15 mouse cellular contexts compared by ENCODE assay signal in the genomic region with DNA sequence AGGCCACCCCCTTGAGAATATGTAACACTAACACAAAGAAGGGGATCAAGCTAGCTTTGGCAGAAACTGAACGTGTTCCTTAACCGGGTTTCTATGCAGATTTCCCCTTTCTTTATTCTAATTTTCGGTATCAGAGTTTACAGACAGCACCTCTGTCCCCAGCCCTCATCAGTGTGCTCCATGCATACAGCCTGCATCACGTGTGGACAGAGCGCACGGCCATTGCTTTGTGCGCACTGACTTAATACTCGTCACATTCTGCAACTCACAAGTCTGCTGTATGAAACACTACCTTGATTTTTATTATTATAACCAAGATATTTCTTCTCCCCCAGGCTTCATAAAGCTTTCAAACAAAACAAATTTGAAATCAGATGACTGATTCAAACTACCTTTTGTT. TPM values are rescaled to one million over a fixed set of nuclear protein-coding genes. Genes with fewer than 3 reads are reported as not detected.
DNase-seq lines count a peak whose midpoint lies in the region; ATAC-seq and TF ChIP-seq lines count a peak whose summit lies in the region.
"Had no signal": no experiment of that assay in that cellular context is flagged by ENCODE, and none has a peak within 500 bp of the region (broad histone marks: within the 10 kb centered on the region; RNA-seq: fewer than 3 reads in every experiment).

No protein-coding gene starts in this region.

- ATAC-seq in embryonic facial prominence, embryonic 13.5 days (ENCODE audit: insufficient number of reproducible peaks, insufficient read depth, low FRiP score, low TSS enrichment, low read depth): no peak
- no peak for ATAC-seq in liver, embryonic 13.5 days (ENCODE audit: low read depth)
- ATAC-seq in hindbrain, embryonic 15.5 days (ENCODE audit: low FRiP score, low read depth): no peak
- ATAC-seq in midbrain, postnatal 0 days (ENCODE audit: low FRiP score): no peak
- ATAC-seq: inflammation-experienced regulatory T-cells, adult 6 months; lung, postnatal 0 days had no signal

- DNase-seq in embryonic facial prominence, embryonic 10.5 days (ENCODE audit: low spot score): no peak
- DNase-seq in liver, embryonic 13.5 days: no peak
- no peak for DNase-seq in liver
- DNase-seq in midbrain, postnatal 0 days (ENCODE audit: low spot score): no peak
- no peak for DNase-seq in adrenal gland, postnatal 36 days
- no peak for DNase-seq in frontal cortex, postnatal 36 days (ENCODE audit: low spot score in 2 of 2)
- DNase-seq: cerebellum, adult 18-20 months; gastrocnemius, postnatal 25 days had no signal

- peak overlapping the region; percentile 16; the same call in 1 of the 2 replicates for H3K4me2 ChIP-seq in embryonic facial prominence, embryonic 13.5 days
- no peak overlapping the region for H3K4me2 ChIP-seq in liver, embryonic 13.5 days
- H3K4me2 ChIP-seq in hindbrain, embryonic 15.5 days: peak overlapping the region; percentile 19
- peak overlapping the region; percentile 15 for H3K4me2 ChIP-seq in midbrain, postnatal 0 days (ENCODE audit: low read depth, low read length, poor library complexity, severe bottlenecking)
- H3K4me2 ChIP-seq: embryonic facial prominence, embryonic 12.5 days; limb, embryonic 15.5 days; neural tube, embryonic 12.5 days had no signal

- H3K4me1 ChIP-seq in embryonic facial prominence, embryonic 13.5 days: peaks cover 56% of the 10 kb centered on the region
- peaks cover 83% of the 10 kb centered on the region for H3K4me1 ChIP-seq in embryonic facial prominence, embryonic 10.5 days
- H3K4me1 ChIP-seq in liver, embryonic 13.5 days (replicated peaks): peaks cover 74% of the 10 kb centered on the region
- peaks cover 42% of the 10 kb centered on the region for H3K4me1 ChIP-seq in hindbrain, embryonic 15.5 days (replicated peaks)
- peaks cover 5% of the 10 kb centered on the region; the same call in 1 of the 2 replicates for H3K4me1 ChIP-seq in midbrain, postnatal 0 days (ENCODE audit: insufficient read depth, low read length)

- H3K27ac ChIP-seq in embryonic facial prominence, embryonic 13.5 days: no peak overlapping the region
- H3K27ac ChIP-seq in embryonic facial prominence, embryonic 10.5 days (replicated peaks): no peak overlapping the region
- peak overlapping the region; percentile 85 for H3K27ac ChIP-seq in liver, embryonic 13.5 days
- 0 out of 2 replicates have a peak overlapping the region, but pooled peaks have one; percentile 14 for H3K27ac ChIP-seq in hindbrain, embryonic 15.5 days (replicated peaks)
- H3K27ac ChIP-seq in midbrain, postnatal 0 days (ENCODE audit: low read depth, low read length): no peak overlapping the region
- H3K27ac ChIP-seq: embryonic facial prominence, embryonic 12.5 days; limb, embryonic 15.5 days; neural tube, embryonic 12.5 days had no signal

- H3K4me3 ChIP-seq in embryonic facial prominence, embryonic 13.5 days: no peak overlapping the region
- H3K4me3 ChIP-seq in embryonic facial prominence, embryonic 10.5 days: no peak overlapping the region
- H3K4me3 ChIP-seq in liver, embryonic 13.5 days (replicated peaks): no peak overlapping the region
- no peak overlapping the region for H3K4me3 ChIP-seq in hindbrain, embryonic 15.5 days
- 0 out of 2 replicates have a peak overlapping the region, but pooled peaks have one; percentile 5 for H3K4me3 ChIP-seq in midbrain, postnatal 0 days (ENCODE audit: low read depth, low read length)
- H3K4me3 ChIP-seq: embryonic facial prominence, embryonic 12.5 days; limb, embryonic 15.5 days; neural tube, embryonic 12.5 days had no signal

- H3K9me3 ChIP-seq in embryonic facial prominence, embryonic 13.5 days: no peaks in the 10 kb centered on the region
- H3K9me3 ChIP-seq in embryonic facial prominence, embryonic 10.5 days: no peaks in the 10 kb centered on the region
- no peaks in the 10 kb centered on the region for H3K9me3 ChIP-seq in liver, embryonic 13.5 days (replicated peaks)
- no peaks in the 10 kb centered on the region for H3K9me3 ChIP-seq in hindbrain, embryonic 15.5 days
- H3K9me3 ChIP-seq in midbrain, postnatal 0 days (ENCODE audit: low read length): no peaks in the 10 kb centered on the region
- H3K9me3 ChIP-seq: embryonic facial prominence, embryonic 12.5 days; limb, embryonic 15.5 days; neural tube, embryonic 12.5 days had no signal

- peak overlapping the region; percentile 27; the same call in 1 of the 2 replicates for H3K9ac ChIP-seq in embryonic facial prominence, embryonic 13.5 days
- no peak overlapping the region for H3K9ac ChIP-seq in liver, embryonic 13.5 days
- no peak overlapping the region for H3K9ac ChIP-seq in hindbrain, embryonic 15.5 days
- H3K9ac ChIP-seq in midbrain, postnatal 0 days (replicated peaks; ENCODE audit: low read length, poor library complexity, severe bottlenecking): no peak overlapping the region
- H3K9ac ChIP-seq: embryonic facial prominence, embryonic 12.5 days; limb, embryonic 15.5 days; neural tube, embryonic 12.5 days had no signal

- WGBS in embryonic facial prominence, embryonic 13.5 days: 53% methylated on average over 8 of the region's 8 CpGs
- WGBS in embryonic facial prominence, embryonic 10.5 days: 60% methylated on average over 8 of the region's 8 CpGs
- whole genome bisulfite sequencing in liver, embryonic 13.5 days (ENCODE audit: insufficient replicate concordance): 78% methylated on average over 8 of the region's 8 CpGs
- WGBS in hindbrain, embryonic 15.5 days: 50% methylated on average over 8 of the region's 8 CpGs
- 42% methylated on average over 8 of the region's 8 CpGs for WGBS in midbrain, postnatal 0 days

- no peaks in the 10 kb centered on the region for H3K27me3 ChIP-seq in embryonic facial prominence, embryonic 13.5 days
- H3K27me3 ChIP-seq in embryonic facial prominence, embryonic 10.5 days (replicated peaks; ENCODE audit: low read depth, poor library complexity, severe bottlenecking): peaks cover under 1% of the 10 kb centered on the region; the same call in 1 of the 2 replicates
- H3K27me3 ChIP-seq in liver, embryonic 13.5 days: no peaks in the 10 kb centered on the region
- H3K27me3 ChIP-seq in hindbrain, embryonic 15.5 days: no peaks in the 10 kb centered on the region
- H3K27me3 ChIP-seq in midbrain, postnatal 0 days (ENCODE audit: insufficient read depth, low read length): no peaks in the 10 kb centered on the region
- H3K27me3 ChIP-seq: embryonic facial prominence, embryonic 12.5 days; limb, embryonic 15.5 days; neural tube, embryonic 12.5 days had no signal

- H3K36me3 ChIP-seq in embryonic facial prominence, embryonic 13.5 days: no peaks in the 10 kb centered on the region
- H3K36me3 ChIP-seq in embryonic facial prominence, embryonic 10.5 days (replicated peaks): no peaks in the 10 kb centered on the region
- no peaks in the 10 kb centered on the region for H3K36me3 ChIP-seq in liver, embryonic 13.5 days
- H3K36me3 ChIP-seq in hindbrain, embryonic 15.5 days: no peaks in the 10 kb centered on the region
- no peaks in the 10 kb centered on the region for H3K36me3 ChIP-seq in midbrain, postnatal 0 days (ENCODE audit: insufficient read depth, low read length)
- H3K36me3 ChIP-seq: embryonic facial prominence, embryonic 12.5 days; limb, embryonic 15.5 days; neural tube, embryonic 12.5 days had no signal

- TF ChIP-seq CTCF in midbrain, postnatal 0 days (IDR thresholded peaks at IDR 0.05): no peak

RNA-seq across cellular contexts. Expression of a gene that starts 4.2 kb away (rescaled TPM):
- 6.2 and 6.9 TPM in 2 replicates for polyA plus RNA-seq in embryonic facial prominence, embryonic 13.5 days (2015; fragmentation: Nextera tagmentation; extraction: Ambion mirVana)
- 4.2 and 4.7 TPM in 2 replicates for polyA plus RNA-seq in embryonic facial prominence, embryonic 10.5 days (2016; fragmentation: Nextera tagmentation; extraction: Ambion mirVana)
- 1.9 and 2.3 TPM in 2 replicates for polyA plus RNA-seq in liver, embryonic 13.5 days (2015; fragmentation: Nextera tagmentation; extraction: Ambion mirVana)
- polyA plus RNA-seq in hindbrain, embryonic 15.5 days (2015; fragmentation: Nextera tagmentation; extraction: Ambion mirVana): 5.8 and 9.2 TPM in 2 replicates
- 30.9 and 41.8 TPM in 2 replicates for total RNA-seq in midbrain, postnatal 0 days (2014; rRNA removed)
- polyA plus RNA-seq in midbrain, postnatal 0 days (2015; fragmentation: Nextera tagmentation; extraction: Ambion mirVana): 5.6 and 6.0 TPM in 2 replicates
- 10 to 100 TPM; 30.7 to 35.0 TPM for total RNA-seq in adrenal gland, postnatal 36 days (2021)

Comparison
In these comparisons a context has a peak if more than half of its experiments do, and no peak if none do; other contexts are left out.
1. H3K27ac ChIP-seq: peak in liver, embryonic 13.5 days (single experiment) and hindbrain, embryonic 15.5 days (single experiment); none in embryonic facial prominence, embryonic 13.5 days (single experiment), embryonic facial prominence, embryonic 10.5 days (single experiment) and midbrain, postnatal 0 days (single experiment).